Mouse (Mus musculus) c-Kit-positive CD71-negative TER-119-negative erythroid progenitor cells, embryonic 14.5 days (primary cell): ENCODE measurements at regions not wholly inside any gene's neighbourhood (a gene's known extent, or its start where the extent isn't known, plus 50 kb on each side); places are given as distances from the start of the nearest gene placed in this dataset.

ENCODE experiments used
- DNase-seq: peaks from one replicate; pipeline ENCODE4 v3.0.0-alpha.2; 2013; ENCODE audit warnings: low read depth

DNA sequence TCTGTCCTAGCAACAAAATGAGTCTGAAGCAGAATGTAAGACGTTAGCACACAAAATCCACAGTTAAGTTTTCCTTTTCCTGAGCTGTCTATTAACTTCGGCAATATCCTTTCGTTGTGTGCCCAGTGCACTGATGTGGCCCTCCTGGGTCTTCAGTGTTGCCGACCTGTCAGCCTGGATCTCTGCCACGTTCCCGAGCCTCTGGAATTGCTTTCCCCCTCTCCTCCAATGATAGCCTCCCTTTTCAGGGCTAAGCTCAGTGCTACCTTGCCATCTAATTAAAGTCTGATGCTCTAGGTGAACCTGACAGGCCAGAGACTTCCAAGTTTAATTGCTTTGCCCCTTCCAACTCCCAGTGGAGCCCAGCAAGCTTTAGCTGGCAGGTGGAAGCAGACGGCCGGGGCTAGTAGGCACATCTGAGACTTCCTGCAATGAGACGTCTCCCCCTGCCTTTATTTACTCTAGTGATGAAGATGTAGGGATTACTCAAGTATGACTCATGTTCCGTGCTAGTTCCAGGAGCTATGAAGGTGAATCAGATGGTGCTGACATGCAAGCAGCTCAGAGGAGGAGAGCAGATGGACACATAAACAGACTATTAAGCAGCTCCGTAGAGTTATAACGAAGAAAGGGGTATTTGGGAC is 894.3 kb upstream of the Car8 start:
- no peak for DNase-seq

GRCm38 (mm10) chr4:9132356-9132755 is 893.5 kb upstream of the Car8 start:
- DNase-seq: no peak

- DNase-seq: peak; percentile 44
Measured at GRCm38 (mm10) chr4:9131610-9132009, 892.8 kb upstream of the Car8 start.

GRCm38 (mm10) chr4:9125236-9125963 is 886.6 kb upstream of the Car8 start:
- no peak for DNase-seq

GRCm38 (mm10) chr4:9124586-9125232 is 885.9 kb upstream of the Car8 start:
- DNase-seq: no peak

GRCm38 (mm10) chr4:9124109-9124508 is 885.3 kb upstream of the Car8 start:
- DNase-seq: no peak

DNA sequence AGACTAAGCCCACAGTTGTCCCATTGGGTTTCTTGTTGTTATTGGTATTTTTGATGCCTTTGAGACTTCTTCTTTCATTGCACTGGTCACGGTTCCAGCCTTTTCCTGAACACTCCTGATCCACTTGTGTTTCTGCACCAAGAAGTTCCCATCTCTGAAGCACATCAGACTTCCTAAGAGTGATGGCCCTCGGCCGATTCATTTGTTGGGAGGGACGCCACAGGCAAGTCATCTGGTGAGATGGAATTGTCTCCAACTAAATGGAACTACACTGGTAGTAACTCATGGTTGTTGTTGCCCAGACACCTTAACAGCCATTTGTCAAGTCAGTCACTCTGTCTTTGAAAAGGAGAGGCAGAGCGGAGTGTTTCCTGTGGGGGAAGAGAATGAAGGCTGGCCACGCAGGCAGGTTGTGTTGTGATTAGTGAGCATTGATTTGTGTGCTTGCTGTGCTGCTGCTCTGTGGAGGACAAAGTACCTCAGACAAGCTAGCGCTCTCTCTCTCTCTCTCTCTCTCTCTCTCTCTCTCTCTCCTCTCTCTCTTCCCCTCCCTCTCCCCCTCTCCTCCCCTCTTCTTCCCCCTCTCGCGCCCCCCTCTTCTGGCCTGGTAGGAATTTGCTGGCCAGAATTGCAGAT is 884.7 kb upstream of the Car8 start:
- no peak for DNase-seq

GRCm38 (mm10) chr4:9122639-9123286 is 883.9 kb upstream of the Car8 start:
- DNase-seq: no peak

DNA sequence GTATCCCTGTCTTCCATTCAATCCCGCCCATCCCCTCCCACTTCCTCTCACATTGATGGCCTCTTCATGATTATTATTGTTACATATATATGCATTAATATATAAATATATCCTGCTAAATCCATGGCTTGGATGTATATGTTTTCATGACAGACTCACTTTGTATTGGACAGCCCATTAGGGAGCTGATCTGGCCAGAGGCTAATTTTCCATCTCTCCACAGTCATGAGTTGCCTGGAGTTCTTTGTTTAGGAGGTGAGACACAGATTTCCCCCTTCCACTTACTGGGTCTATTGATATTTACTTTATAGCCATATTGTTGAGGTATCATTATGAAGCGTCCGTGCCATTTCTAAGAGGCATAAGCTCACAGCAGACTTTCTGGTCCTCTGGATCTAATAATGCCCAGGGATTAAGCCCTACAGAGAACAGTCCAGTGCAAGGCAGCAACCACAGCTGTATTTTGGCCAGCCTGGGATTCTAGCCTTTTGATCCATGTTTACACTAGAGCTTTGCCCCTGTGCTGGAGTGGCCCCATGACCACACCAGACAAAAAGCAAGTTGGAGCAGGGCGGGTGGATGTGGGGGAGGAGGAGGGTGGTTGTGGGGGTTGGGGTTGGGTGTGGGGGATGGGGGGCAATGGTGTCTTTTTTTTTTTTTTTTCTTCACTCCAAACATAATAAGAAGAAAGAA is 878.3 kb upstream of the Car8 start:
- DNase-seq: no peak

DNA sequence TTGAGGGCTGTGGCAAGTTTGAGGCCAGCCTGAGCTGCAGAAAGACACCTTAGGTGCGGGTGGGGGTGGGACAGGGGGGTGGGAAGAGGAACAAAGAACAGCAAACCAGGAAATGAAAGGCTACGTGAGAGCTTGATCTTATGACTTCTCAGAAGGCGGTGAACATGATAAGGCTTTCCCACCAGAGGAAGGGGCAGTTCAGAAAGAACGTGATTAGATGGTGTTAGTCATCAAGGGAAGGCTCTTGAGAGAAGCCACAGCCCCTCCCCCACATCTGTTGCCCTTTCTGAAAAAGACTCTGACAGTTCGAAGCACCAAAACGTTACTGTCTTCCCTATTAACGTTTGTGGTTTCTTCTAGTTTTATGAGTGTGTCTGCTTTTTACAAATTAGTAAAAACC is 877.0 kb upstream of the Car8 start:
- DNase-seq: peak; percentile 79

DNA sequence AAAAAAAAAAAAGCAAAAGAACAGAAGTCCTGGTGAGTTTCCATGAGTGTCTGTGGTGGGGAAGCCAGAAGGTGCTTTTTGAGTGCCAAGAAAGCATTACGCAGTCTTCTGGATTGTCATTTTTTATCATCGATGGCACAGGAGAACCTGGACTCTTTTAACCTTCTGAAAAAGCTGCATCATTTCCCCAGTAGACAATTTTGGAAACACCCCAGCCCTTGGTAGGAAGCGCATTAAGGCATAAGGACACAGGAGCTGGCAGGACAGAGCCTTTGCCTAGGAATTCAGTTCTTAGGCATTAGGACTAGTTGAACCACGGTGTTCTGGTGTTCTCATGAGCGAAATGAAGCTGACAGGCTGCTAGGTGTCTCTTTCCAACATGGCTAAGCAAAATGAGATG is 875.1 kb upstream of the Car8 start:
- DNase-seq: no peak

DNA sequence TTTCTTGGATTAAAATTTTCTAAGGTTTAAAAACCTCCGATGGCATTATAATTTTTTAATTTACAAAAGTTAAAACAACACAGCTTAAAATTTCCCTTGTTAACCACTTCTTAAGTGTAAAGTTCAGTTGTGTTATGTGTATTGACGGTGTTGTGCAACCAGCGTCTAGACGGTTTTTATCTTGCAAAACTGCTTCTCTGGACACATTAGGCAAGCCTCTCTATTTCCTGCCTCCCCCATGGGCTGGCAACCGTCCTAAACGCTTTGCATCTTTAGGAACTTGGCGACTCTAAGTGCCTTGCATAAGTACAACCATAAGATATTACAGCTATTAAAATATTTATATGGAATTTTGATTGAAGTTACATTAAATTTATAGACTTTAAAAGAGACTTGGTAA is 871.5 kb upstream of the Car8 start:
- DNase-seq: peak; percentile 39

- DNase-seq: no peak
Measured at GRCm38 (mm10) chr4:9107295-9107694, 868.5 kb upstream of the Car8 start.

DNA sequence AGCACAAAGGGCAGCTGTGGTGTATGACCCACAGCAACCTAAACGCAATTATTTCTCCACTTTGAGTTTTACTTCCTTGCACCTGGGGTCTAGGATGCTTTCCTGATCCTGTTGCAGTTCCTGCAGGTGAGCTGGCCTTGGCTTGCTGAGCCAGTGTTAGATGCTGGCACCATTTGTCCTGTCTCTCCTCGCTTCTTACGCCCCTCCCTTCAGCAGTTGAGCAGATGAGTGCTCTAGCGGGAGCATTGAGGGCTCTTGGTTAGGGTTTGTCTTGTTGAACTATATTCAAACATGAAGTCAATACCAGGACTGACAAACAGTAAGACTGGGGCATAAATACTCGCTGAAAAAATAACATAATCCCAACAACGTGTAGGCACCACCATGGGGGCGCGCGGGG is 867.9 kb upstream of the Car8 start:
- DNase-seq: no peak

DNA sequence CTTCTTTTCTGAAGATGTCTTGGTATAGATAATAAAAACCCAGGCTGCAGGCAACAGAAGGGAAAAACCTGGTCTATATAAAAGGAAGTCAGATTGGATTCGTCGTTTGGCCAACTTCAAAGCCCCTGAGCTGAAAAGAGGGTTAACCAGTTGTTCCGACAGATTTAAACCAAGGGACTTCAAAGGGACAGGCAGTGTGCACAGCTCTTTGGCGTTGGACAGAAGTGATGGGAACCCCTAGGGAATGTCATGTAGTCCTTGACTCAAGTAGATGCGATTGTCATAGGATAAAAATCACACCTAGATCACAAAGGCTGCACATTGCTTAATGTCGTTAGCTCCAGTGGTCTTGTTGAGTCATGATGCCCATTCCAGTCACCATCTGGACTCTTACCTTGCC is 865.8 kb upstream of the Car8 start:
- no peak for DNase-seq

DNA sequence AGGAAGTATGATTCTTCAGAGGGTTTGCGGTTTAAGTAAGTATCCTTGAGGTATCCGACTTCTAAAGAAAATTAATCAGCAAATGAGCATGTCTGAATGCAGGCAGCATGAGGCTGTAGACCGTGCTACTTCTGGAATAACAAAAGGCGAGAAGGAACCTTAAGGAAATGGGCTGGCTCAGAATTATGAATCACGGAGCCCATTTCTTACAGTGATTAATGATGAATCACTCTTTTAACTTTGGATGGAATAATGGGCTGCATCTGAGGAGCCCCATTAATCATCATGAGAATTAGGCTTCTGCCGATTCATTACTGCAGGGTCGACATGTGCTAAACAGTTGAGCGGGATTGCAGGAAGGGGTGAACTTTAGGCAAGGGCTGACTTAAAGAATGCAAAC is 865.1 kb upstream of the Car8 start:
- DNase-seq: no peak

GRCm38 (mm10) chr4:9096809-9097700 is 858.2 kb upstream of the Car8 start:
- DNase-seq: peak; percentile 73

GRCm38 (mm10) chr4:9096274-9096673 is 857.4 kb upstream of the Car8 start:
- no peak for DNase-seq

- DNase-seq: no peak
Measured at GRCm38 (mm10) chr4:9095646-9096045, 856.8 kb upstream of the Car8 start.

- no peak for DNase-seq
Measured at GRCm38 (mm10) chr4:9094522-9094921, 855.7 kb upstream of the Car8 start.

- DNase-seq: no peak
Measured at GRCm38 (mm10) chr4:9094076-9094475, 855.2 kb upstream of the Car8 start.
